Mouse (Mus musculus) heart, adult 11 months (tissue): ENCODE measurements around the gene Cd80.
"Not testable (repeated sequence)": the region's sequence is repeated elsewhere in the genome, so short reads cannot be mapped to it uniquely, and the experiment has no call there.

Source experiments
- DNase-seq: peaks from one replicate; pipeline ENCODE4 v3.0.0; 2022

Cd80 gene

DNA sequence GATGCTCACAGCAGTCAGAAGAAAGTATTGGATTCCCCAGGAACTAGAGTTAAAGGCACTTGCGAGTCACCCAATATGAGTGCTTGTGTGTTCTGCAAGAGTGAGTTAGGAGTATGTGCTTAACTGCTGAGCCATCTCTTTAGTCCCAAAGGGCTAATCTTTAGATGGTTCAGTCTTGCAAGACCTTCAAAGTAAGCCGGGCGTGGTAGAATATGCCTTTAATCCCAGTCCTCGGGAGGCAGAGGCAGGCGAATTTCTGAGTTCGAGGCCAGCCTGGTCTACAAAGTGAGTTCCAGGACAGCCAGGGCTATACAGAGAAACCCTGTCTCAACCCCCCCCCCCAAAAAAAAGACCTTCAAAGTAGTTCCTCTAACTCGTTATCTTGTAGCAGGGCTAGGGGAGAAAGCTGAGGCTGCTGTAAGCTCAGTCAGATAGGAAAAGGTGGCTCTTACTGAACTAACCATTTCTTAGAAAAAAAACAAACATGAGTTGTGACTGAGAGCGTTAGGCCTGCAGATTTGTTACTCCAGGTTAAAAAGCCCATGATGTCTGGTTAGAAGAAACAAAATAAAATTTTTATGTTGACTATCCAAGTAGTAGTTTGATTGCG lies 19.4 kb downstream of the Cd80 start:
- no peak for DNase-seq

DNA sequence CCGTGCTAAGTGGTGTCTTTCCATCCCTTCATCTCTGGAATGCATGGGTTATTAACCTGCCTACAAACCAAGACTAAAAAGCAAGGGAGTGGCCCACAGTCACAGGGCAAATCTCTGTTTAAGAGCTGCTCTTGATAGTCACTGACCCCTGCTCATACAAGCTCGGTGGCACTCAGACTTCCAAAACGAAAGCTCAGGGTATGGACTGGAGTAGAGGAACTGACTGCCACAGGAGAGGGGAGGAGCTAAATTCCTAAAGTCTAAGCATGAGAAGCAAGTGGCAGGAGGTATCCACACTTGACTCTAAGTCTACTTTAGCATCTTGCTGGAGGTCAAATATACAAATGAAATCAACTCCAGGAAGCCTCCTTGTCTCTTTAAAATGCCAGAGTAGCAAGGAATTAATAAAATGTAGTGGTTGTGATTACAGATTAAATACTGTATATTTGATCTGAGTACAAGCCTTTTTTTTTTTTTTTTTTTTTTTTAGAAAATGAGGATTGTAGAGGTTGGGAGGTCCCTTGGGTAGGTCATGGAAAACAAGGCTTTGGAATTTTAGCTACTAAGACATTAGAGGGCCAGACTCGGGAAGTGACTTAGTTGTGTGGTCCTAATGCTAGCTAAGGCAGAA lies 20.4 kb downstream of the Cd80 start:
- DNase-seq: peak; percentile 90

DNA sequence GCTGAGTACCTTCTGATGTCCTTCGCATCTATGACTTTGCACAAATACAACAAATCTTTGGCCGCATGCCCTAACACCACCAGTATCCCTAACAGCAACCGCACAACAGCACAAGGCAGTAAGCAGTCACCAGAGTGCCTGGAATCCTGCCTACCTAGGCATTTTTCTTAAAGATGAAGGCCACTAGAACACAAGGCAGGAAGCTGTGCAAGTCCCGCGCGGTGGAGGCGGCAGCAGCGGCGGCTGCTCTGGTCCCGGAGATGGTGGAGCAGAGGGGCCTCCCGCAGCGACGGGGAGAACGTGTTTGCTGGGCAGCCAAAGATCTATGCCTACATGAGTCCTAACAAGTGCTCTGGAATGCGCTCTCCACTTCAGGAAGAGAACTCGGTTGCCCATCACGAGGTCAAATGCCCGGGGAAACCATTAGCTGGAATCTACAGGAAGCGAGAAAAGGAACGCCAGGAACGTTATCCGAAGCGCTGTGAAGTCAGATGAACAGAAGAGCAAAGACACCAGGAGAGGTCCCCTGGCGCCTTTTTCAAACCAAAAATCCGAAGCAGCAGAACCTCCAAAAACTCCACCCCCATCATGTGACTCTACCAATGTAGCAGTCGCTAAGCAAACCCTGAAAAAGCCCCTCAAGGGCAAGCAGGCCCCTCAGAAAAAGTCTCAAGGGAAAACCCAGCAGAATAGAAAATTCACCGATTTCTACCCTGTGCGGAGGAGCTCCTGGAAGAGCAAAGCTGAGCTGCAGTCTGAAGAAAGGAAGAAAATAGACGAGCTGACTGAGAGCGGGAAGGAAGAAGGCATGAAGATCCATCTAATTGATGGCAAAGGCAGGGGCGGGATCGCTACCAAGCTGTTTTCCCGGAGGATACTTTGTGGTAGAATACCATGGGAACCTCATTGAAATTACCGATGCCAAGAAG lies 21.2 kb downstream of the Cd80 start:
- DNase-seq: peak; percentile 95

DNA sequence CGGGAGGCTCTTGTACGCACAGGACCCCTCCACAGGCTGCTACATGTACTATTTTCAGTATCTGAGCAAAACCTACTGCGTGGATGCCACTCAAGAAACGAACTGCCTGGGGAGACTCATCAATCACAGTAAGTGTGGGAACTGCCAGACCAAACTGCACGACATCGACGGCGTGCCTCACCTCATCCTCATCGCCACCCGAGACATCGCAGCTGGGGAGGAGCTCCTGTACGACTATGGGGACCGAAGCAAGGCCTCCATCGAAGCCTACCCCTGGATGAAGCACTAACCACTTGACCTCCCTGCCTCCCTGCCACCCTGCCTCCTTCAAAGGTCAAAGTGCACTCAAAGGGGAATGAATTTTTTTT lies 21.9 kb downstream of the Cd80 start:
- not testable (repeated sequence) for DNase-seq

DNA sequence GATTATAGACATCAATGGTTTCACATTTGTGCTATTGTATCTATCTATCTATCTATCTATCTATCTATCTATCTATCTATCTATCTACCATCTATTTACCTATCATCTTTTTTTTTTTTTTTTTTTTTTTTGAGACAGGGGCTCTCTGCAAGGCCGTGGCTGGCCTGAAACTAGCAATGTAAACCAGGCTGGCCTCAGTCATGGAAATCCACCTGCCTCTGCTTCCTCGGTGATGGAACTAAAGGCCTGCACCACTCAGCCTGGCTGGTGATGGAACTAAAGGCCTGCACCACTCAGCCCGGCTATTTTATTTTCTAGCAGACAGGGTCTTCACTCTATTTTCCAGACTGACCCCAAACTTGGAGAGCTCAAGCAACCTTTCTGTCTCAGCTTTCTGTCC lies 22.9 kb downstream of the Cd80 start:
- DNase-seq: peak; percentile 75

DNA sequence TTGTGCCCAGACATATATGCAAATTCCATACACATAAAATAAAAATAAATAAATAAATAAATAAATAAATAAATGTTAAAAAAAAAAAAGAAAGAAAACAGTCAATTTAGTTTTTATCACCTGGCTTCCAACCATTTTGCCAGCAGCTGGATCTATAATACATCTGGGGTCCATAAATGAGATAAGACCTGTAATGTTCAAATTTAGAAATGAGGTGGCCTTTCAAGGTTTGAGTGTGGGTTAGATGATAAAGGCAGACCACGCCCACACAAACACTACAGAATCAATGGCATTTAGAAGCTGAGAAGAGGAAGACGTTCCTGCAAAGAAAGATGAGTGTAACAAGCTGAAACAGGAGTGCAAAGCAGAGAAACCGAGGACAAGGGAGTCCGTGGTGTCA lies 26.0 kb downstream of the Cd80 start:
- no peak for DNase-seq

DNA sequence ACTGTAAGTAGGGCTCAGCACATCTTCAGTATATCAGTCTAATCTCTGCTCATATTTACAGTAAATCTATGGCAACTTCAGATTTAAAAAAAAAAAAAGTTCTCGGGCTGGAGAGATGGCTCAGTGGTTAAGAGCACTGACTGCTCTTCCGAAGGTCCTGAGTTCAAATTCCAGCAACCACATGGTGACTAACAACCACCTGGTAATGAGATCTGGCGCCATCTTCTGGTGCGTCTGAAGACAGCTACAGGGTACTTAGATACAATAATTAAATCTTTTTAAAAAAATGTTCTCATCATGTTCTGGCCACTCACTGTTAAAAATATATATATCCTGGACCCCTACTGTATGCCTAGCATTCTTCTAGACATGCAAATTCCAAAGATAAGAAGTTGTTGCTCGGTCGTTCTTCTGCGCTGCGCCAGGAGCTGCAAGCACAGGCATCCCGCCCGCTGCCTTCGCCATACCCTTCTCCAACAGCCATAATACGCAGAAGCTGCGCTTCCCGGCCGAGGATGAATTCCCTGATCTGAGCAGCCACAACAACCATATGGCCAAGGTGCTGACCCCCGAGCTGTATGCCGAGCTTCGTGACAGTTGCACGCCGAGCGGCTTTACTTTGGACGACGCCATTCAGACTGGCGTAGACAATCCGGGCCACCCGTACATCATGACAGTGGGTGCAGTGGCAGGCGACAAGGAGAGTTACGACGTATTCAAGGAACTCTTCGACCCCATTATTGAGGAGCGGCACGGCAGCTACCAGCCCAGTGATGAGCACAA lies 27.6 kb downstream of the Cd80 start:
- peak; percentile 91 for DNase-seq

DNA sequence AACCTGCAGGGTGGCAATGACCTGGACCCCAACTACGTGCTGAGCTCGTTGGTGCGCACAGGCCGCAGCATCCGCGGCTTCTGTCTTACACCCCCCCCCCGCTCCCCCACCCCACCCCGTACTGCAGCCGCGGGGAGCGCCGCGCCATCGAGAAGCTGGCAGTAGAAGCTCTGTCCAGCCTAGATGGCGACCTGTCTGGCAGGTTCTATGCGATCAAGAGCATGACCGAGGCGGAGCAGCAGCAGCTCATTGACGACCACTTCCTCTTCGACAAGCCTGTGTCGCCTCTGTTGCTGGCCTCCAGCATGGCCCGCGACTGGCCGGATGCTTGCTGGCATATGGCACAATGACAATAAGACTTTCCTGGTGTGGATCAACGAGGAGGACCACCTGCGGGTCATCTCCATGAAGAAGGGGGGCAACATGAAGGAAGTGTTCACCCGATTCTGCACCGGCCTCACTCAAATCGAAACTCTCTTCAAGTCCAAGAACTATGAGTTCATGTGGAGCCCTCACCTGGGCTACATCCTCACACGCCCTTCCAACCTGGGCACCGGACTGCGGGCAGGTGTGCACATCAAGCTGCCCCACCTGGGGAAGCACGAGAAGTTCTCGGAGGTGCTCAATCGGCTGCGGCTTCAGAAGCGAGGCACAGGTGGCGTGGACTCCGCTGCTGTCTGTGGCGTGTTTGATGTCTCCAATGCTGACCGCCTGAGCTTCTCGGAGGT lies 28.4 kb downstream of the Cd80 start:
- peak; percentile 92 for DNase-seq

DNA sequence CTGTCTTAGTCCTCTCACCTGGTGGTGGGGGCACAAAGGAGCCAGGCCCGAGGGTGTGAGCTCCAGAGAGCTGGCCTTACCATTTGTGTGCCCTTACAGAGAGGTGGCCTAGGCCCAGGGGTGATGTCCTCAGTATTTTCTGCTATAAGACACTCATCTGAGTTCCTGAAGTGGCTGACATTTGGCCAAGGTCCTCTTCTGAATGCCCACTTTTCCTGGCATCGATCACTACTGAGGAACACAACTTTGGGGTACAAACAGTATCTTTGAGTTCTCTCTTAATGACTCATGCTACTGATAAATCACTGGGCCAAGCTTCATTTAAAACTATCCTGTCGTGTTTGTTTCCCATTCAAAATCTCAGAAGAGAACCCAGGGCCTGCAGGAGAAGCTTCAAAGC lies 37.2 kb downstream of the Cd80 start:
- DNase-seq: no peak

DNA sequence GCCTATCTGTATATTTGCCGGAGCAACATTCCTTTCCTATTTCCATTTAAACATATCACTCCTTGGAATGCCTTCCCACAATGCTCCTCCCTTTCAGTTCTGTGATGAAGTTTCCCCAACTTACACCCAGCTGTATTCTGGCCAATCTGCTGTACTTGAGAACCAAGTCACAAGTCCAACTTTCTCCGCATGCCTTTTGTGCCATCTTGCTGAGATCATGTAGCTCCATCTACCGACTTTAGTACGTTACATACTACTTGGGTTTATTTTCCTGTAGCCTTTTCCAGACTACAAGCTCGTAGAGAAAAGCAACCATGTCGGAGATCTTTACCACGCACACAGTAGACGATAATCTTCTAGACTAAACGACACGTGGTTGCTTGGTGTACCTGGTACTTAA lies 38.5 kb downstream of the Cd80 start:
- no peak for DNase-seq

DNA sequence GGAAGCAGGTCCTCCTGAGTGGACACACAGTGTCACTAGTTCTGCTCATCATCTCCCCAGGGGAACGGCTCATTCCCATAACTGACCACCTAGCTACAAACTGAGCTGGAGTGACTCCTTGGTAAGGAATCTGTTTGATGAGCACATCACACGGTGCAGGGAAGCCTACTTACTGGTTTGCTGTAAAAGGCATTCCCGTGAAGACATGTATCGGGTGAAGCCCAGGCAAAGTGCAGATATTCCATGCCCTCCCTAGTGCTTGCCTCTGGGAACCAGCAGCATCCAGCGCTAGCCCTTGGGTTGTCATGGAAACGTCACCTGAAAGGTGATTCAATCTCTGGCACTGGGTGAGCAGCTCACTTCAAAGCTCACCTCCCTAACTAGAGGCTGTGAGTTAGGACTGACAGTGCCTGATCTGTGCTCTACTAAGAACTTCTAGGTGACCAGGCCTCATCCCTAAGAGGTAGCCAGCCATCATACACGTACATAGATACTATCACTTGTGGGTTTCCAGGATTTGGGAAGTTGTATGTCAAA lies 41.3 kb downstream of the Cd80 start:
- DNase-seq: no peak

DNA sequence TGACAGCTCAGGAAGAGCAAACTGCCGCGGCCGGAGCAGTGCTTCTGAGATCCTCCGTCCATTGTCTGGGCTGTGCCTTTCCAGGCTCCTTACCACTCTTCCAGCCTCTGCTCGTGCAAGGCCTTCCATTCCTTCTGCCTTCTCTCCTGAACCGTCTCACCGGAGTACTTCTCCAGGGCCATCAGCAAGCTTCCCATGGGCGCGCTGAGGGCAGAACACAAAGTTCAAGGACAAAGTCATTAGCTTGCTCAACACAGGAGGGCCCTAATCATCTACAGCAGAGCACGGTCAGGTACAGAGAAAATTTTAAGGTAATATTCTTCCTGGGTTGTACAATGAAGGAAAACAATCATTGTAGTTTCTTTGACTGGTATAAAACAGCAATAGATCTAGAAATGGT lies 47.1 kb downstream of the Cd80 start:
- DNase-seq: no peak

DNA sequence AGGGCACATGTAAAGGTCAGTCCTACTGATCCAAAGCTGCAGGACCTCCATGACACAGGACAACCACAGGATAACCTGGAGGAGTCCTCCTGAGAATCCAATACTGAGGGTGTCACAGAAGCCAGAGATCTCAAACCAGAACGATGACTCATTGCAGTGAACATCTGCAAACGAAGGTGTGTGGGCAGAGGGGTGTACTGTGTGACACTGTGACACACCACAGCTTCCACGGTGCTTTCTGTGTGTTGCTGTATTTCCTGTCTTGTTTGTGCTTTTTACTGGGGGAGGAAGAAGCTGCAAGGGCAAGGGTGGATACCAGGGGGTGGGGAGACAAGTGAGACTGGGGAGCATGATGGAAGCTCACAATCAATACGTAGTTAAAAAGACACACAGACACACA lies 48.2 kb downstream of the Cd80 start:
- no peak for DNase-seq

DNA sequence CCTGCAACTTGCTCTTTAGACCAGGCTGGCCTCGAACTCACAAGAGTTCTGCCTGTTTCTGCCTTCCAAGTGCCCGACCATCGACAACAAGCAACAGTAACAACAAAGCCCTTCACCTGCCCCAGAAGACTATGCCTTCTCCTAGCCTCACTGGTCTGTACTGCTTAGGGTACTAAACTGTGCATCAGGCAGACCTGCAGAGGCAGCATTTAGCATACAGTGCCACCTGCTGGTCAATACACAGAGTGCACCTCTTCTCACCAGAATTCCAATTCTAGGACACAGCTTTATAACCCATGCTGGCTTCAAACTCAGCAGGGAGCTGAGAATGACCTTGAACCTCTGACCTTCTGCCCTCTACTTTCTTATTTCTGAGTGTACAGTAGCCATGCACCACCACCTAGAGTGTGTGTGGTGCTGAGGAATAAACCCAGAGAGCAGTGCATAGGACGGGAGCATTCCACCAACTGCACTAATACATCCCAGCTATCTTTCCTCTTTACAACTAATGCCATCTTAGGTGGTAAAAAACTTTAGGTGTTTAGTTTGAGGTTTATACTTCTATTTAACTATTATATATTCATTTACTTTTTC lies 50.8 kb downstream of the Cd80 start:
- DNase-seq: no peak

DNA sequence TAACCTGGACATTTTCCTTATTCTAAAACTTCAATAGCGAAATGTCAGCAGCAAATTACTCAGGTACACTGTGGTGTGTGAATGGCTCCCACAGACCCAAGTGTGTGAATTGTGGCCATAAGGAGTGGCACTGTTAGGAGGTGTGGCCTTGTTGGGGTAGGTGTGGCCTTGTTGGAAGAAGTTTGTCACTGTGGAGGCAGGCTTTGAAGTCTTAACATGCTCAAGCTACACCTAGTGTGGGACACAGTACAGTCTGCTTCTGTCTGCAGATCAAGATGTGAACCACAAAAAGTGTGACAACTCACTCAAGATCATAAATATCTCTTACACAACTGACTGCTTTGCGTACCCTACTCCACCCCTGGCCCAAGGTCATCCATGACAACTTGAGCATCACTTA lies 55.5 kb downstream of the Cd80 start:
- DNase-seq: no peak

DNA sequence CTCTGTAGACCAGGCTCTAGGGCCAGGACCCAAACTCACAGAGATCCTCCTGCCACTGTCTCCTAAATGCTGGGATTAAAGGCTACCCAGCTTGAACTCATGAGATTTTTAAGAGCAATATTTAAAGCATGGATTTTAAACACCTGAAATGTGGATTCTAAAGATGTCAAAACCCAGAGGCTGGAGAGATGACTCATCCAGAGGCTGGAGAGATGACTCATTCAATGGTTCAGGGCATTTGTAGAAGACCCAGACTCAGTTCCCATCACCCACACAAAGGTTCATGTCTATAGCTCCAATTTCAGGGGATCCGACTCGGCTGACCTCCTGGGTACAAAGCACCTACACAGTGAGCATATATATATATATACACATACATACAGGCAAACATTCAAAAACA lies 63.8 kb downstream of the Cd80 start:
- DNase-seq: no peak

DNA sequence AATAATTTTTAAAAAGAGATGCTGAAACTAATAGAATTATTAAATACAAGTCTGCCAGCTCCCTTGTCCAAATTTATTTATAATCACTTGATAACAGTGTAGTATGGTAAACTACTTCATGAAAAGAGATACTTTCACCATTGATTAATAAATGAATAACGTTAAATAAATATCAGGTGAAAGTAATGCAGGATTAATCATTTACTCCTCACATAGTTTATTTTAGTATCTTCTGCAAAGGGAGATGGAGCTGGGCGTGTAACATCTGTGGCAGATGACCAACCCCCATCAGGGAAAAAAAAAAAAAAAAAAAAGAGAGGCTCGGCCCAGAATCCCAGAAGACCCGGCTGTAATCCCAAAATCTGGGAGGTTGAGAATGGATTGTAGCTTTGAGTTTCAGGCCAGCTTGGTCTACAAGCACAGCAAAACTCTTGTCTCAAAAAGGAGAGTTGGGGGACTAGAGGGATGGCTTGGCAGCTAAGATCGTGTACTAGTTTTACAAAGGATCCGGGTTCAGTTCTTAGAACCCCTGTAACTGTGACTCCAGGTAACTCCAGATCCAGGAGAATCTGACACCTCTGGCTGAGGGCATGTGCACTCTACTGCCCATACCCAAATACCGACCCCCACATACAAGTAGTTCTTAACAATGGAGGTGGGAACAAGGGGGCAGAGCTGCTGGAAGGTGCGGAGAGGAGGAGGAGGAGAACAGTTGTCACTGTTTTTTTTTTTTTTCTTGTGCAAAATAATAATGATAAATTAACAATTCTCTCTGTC lies 66.0 kb downstream of the Cd80 start:
- DNase-seq: no peak

DNA sequence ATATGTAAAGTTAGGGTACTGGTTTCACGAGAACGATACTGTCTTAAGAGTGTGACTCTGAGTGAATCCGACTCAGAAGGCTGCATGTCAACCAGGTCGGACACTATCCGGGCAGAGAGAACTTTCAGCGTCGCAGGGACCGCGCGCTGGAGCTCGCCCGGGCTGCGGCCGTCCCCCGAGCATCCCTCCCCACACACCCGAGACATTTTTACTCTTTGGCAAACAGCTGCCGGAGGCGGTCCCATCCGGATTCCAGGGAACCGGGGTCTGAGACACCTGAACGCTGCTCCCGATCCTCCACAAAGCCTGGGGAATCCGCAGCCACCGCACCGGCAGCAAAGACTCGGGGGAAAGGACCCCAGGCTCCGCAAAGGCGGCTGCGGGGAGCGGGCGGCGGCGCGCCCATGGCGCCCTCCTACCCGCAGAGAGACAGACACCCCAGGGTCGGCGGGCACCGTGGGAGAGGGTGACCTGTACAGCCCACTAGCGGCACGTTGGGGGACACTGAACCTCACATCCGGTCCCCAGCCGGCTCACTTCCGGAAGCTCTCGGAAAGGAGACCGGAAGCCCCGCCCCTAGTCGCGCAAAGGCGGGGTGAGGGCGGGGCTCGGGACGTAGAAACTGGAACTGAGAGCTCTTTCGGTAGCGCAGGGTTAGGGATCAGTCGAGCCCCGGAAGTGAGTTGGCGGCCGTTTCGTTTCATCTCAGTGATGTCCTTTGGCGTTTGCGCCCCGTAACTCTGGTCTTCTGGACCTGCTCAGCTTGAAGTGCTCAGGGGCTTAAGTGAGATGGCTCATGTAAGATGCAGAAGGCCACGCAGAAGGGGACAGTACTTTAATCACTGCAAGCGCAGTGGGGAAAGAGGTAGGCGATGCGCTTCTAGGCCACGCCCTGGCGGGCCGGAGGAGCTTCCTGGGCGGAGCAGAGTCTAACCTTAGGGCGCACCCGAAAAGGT lies 67.0 kb downstream of the Cd80 start, which contains the start of gene Timmdc1:
Gene Timmdc1 (minus strand): TSS at position 535 of the 956 bp plus-strand sequence.
- DNase-seq: peak; percentile 100

DNA sequence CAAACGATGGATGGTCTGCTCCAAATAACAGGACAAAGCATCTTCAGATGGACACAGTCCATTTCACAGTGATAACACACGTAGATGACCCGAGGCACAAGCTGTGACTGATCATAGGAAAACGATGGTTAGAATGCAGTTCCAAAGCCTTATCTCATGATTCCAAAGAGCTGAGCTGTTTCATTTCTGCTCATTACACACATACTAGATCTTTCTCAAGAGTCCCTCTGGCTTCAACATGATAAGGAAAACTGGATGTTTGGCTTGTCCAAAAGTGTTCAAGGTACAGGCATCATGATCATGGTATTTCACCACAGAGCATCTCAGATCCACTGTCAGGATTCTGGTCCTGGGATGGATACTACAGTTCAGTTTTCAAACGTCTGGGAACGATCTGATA lies 70.9 kb downstream of the Cd80 start:
- DNase-seq: no peak
